Mouse (Mus musculus): ENCODE results near the gene Gm12184.

GRCm38 (mm10) chr11:48820308-48820674, 6.2 kb downstream of the Gm12184 start:
- TF ChIP-seq CTCF (conservative IDR thresholded peaks at IDR 0.05; ENCODE audit: insufficient read depth, insufficient read length, low read depth, low read length), result no peak
- TF ChIP-seq POLR2A (IDR thresholded peaks at IDR 0.05; ENCODE audit: low read depth, low read length), result no peak

Measured in kidney, adult 2 months (tissue).